Mouse (Mus musculus) retina, adult 2 months (tissue): ENCODE data around the gene Cyb5r3.

ENCODE experiments used
- DNase-seq: peaks from one replicate; pipeline ENCODE4 v3.0.0-alpha.2; 2012; ENCODE audit warnings: low read depth, low spot score

Cyb5r3 gene

GRCm38 (mm10) chr15:83169772-83170722, 2.3 kb downstream of the Cyb5r3 start:
- DNase-seq = no peak

- DNase-seq = no peak
Measured at GRCm38 (mm10) chr15:83168875-83169771, 3.3 kb downstream of the Cyb5r3 start.

GRCm38 (mm10) chr15:83168311-83168710, 4.1 kb downstream of the Cyb5r3 start:
- DNase-seq = no peak

- no peak for DNase-seq
Measured at GRCm38 (mm10) chr15:83167550-83168065, 4.8 kb downstream of the Cyb5r3 start.

- no peak for DNase-seq
Measured at GRCm38 (mm10) chr15:83167126-83167525, 5.3 kb downstream of the Cyb5r3 start.

DNA sequence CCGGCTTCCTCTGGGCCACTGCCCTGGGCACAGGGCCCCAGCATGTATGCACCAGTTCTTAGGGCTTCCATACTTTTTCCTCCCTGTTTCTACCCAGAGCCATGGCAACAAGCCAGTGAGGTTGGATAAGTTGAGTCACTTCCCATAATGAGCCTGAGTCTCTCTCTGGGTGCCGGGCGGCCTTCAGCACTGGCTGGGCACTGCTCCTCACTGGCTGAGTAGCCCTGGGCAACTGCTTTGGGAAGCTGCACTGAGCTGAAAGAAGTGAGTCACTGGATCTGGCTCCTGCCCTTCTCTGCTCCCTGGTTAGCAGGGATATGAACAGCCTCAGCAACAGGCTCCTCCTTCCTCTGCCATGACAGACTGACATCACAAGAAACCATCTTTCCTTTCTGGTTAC, 5.8 kb downstream of the Cyb5r3 start:
- no peak for DNase-seq

DNA sequence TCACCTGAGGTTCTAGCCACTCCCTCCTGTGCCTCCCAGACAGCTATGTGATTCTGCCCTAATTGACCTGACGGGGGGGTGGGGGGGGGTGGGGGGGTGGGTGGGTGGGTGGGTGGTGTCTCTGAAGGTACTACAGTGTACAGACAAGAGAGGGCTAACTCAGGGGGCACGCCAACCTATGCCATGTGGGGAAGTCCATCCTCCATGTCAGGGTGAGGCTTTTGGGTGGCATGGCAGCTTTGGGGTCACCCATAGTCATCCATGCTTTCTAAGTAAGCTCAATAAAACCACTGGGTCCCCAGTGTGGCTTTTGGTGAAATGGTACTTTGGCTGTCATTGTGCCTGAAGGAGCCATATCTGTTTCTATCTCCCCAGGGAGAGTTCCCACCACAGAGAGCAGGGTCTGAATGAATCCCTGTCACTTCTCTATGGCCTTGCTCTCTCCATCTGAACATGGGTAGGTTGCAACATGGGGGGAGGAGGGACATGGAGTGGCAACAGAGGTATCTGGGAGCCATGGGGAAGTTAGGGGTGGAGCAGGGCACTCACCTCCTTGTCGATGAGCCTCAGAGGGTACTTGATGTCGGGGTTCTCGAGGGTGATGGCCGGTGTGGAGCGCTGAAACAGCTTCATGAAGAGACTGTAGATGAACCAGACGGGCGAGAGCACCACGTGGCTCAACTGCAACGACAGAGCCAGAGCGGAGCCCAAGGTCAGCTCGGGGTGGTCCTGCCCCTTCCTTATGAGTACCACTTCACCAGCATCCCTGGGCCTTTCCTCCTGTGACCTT, 6.7 kb downstream of the Cyb5r3 start:
- no peak for DNase-seq

DNA sequence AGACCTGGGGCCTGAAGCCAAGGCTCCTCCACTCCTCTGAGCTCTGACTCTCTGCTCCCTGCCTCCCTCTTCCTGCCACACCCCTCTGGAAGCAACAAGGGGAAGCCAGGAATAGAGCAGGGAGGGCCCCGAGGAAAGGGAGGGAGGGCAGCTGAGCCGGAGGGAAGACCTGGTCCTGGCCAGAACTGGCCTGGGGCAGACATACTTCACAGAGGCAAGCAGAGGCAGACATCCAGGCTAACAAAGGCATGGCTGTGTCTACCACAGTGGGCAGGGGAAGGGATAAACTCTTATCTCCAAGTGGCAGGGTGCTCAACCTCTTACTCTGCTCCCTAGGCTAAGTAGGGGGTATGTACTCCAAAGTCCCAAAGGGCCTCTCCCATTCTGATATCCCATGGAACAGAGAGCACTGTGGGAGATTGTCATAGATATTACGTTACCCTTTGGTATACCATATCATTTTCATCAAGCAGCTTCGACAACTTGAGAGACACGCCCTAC, 7.4 kb downstream of the Cyb5r3 start:
- no peak for DNase-seq

DNA sequence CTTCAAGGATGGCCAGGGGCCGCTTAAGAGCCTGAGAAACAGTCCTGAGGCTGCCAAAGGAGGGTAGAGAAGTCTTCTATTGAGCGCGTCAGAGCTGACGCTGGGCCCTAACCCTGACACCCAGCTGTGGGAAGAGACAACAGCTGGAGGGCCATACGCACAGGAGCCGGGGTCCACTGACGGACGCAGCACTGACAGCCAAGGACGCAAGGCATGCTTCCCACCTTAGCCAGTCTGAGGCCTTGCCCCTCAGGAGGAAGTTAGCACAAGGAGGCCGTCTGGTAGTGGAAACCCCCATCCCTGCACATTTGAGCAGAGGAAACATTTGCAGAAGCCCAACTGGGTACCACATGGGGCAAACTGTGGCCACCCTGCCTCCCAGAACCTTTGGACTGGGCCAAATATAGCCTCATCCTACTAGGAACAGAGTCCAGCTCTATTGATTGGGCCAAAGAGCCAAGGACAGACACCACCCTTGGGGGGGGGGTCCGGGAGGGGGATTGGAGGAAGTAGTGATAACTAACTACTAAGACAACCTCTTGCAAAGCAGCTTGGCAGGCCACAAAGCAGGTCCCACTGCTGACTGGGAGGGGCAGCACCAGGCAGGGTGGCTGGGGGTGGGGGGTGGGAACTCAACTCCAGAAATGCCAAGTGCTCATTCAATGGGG, 9.4 kb downstream of the Cyb5r3 start:
- DNase-seq = no peak

- no peak for DNase-seq
Measured at GRCm38 (mm10) chr15:83162001-83162400, 10.4 kb downstream of the Cyb5r3 start.

GRCm38 (mm10) chr15:83161062-83161748, 11.2 kb downstream of the Cyb5r3 start:
- no peak for DNase-seq

DNA sequence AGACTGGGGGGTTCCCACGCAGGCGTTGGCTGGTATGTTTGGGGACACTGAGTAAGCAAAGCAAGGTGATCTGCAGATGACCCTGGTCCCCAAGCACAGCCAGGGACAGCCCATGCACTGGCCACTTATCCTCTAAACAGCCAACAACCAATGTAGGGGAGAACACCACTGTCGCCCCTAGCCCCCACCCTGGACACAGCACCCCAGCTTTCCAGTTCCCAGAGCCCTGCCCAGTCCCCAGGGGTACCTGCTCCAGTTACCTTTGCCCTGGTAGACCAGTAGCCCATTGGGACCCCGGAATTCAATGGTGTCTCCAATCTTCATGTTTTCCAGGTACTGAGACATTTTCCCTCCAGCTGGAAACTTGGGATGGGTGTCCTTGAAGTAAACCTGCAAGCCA, 11.8 kb downstream of the Cyb5r3 start:
- DNase-seq = no peak

DNA sequence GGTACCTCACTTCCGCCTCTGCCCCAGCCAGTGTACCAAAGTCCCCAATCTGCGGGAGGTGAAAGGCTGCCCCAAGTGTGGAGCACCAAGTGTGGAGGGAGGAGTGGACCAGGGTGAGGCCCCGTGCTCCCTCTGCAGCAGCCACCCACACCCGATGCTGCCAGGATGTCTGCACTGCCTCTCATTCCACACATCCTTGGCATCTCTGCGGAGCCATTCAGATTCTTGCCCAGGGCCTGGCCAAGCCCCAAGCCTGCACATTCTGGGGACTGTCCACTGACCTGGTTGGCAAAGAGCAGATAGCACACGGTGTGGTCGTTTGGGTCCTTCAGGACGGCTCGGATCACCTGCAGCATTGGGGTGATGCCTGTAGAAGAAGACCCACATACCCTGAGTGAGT, 12.6 kb downstream of the Cyb5r3 start:
- DNase-seq = no peak

DNA sequence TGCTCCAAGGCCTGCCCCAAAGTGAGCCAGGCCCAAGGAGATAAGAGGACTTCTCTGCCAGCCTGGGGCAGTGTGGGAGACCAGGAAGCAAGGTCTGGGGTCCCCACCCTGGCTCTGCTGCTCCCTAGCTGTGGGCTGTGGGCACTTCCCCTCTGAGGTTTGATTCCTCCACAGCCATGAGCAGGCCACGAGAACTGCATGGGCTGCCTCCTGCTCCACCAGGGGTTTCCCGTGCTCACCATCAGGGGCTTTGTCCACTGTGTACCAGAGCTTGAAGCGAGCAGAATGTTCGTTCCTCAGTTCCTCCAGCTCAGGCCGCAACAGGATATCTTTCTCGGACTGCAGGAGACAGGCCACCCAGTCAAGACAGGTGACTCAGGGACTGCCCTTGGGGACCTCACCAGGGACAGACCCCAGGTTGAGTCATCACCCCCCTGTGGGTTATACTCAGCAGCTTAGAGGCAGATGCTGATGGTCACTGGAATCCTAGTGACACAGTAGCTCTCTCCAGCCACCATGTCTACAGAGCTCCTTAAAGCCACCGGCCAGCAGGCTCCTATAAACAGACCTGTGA, 13.7 kb downstream of the Cyb5r3 start:
- DNase-seq = no peak

DNA sequence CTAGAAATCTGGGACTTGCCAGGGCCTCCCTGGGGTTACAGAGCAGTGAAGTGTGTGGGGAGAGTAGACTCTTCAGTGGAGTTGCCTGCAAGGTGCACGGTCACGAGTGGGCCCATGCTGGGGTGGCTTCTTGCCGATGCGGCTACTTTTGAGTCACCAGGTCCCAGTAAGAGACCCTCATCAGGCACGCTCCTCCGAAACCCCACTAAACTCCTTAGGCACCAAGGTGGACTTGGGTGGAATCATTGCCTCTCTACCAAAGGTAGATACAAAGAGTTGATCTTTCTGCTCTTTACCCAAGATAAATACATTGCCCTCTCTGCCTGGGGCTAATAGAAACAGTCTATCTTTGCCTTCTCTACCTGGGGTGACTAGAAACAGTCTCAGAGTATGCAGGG, 14.7 kb downstream of the Cyb5r3 start:
- no peak for DNase-seq

- no peak for DNase-seq
Measured at GRCm38 (mm10) chr15:83156929-83157666, 15.3 kb downstream of the Cyb5r3 start.

GRCm38 (mm10) chr15:83155672-83156419, 16.5 kb downstream of the Cyb5r3 start:
- DNase-seq = no peak

- no peak for DNase-seq
Measured at GRCm38 (mm10) chr15:83154309-83154708, 18.1 kb downstream of the Cyb5r3 start.
